Mouse (Mus musculus): ENCODE data around the gene Rps3. TPM values are rescaled to one million over a fixed set of nuclear protein-coding genes. Genes with fewer than 3 reads are reported as not detected.

Gene Rps3
- polyA plus RNA-seq, 1 experiment: 980 TPM

DNA sequence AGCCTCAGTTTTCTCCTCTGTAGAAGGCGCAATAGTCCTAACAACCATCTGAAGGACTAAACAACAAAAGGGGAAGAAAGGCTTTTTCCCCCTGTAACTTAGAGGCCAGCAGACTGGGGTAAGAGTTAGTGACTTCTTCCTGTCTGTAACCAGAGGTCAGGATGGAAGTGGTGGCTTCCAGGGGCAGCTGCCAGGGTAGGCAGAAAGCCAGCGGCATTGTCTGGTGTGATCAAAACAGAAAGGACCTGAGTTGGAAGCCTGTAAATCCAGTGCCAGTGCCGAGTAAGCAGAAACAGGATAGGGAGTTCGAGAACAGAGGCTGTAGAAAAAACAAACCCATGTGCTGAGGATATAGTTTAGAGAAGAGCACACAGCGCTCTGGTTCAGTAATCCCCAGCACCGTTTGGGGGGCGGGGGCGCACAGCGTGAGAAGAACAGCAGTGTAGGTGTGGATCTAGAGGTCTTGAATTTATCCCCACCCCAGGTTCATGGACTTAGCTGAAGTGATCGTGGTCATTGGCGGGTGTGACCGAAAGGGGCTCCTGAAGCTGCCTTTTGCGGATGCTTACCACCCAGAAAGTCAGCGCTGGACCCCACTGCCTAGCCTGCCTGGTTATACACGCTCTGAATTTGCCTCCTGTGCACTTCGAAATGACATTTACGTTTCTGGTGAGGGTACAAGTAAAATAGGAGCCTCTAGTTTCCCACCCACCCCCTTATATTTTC is 13.7 kb downstream of the Rps3 start:
- no peak for TF ChIP-seq POLR2A (IDR thresholded peaks at IDR 0.05; ENCODE audit: insufficient read depth, low read depth, low read length)
- no peak for TF ChIP-seq CTCF (IDR thresholded peaks at IDR 0.05; ENCODE audit: insufficient read depth, low read depth, low read length)
- no peak overlapping the region for H3K4me3 ChIP-seq (ENCODE audit: insufficient read depth, low read depth, low read length)
- H3K4me1 ChIP-seq (ENCODE audit: control insufficient read depth, insufficient read depth, low read length): peaks cover 37% of the 10 kb centered on the region
- H3K27ac ChIP-seq (ENCODE audit: insufficient read depth, low read depth, low read length): no peak overlapping the region
- 80% methylated on average over 17 of the region's 17 CpGs for WGBS

GRCm38 (mm10) chr7:99468283-99469132 is 15.0 kb downstream of the Rps3 start:
- Histone ChIP-seq H3K4me3 (ENCODE audit: insufficient read depth, low read depth, low read length) (peak overlapping the region; percentile 47), H3K4me1 (ENCODE audit: control insufficient read depth, insufficient read depth, low read length) (peaks cover 25% of the 10 kb centered on the region), H3K27ac (ENCODE audit: insufficient read depth, low read depth, low read length) (0 out of 2 replicates have a peak overlapping the region, but pooled peaks have one; percentile 9)
- 2% methylated on average over 145 of the region's 145 CpGs for WGBS
- peak; percentile 55; the same call in 1 of the 2 replicates for TF ChIP-seq CTCF (IDR thresholded peaks at IDR 0.05; ENCODE audit: insufficient read depth, low read depth, low read length)
- TF ChIP-seq POLR2A (IDR thresholded peaks at IDR 0.05; ENCODE audit: insufficient read depth, low read depth, low read length): peak; percentile 53; the same call in 1 of the 2 replicates

- TF ChIP-seq CTCF (IDR thresholded peaks at IDR 0.05; ENCODE audit: insufficient read depth, low read depth, low read length): no peak
- no peak for TF ChIP-seq POLR2A (IDR thresholded peaks at IDR 0.05; ENCODE audit: insufficient read depth, low read depth, low read length)
- WGBS: 31% methylated on average over 11 of the region's 11 CpGs
- Histone ChIP-seq H3K4me3 (ENCODE audit: insufficient read depth, low read depth, low read length) (peak overlapping the region; percentile 47), H3K27ac (ENCODE audit: insufficient read depth, low read depth, low read length) (no peak overlapping the region), H3K4me1 (ENCODE audit: control insufficient read depth, insufficient read depth, low read length) (peaks cover 24% of the 10 kb centered on the region)
These were observed 15.6 kb downstream of the Rps3 start for GRCm38 (mm10) chr7:99467916-99468282.

- no peak for TF ChIP-seq CTCF (IDR thresholded peaks at IDR 0.05; ENCODE audit: insufficient read depth, low read depth, low read length)
- no peak for TF ChIP-seq POLR2A (IDR thresholded peaks at IDR 0.05; ENCODE audit: insufficient read depth, low read depth, low read length)
- H3K4me3 ChIP-seq (ENCODE audit: insufficient read depth, low read depth, low read length): no peak within 1 kb of the TSS
- no peak within 1 kb of the TSS for H3K27ac ChIP-seq (ENCODE audit: insufficient read depth, low read depth, low read length)
- peaks cover 29% of the 10 kb centered on the region for H3K4me1 ChIP-seq (ENCODE audit: control insufficient read depth, insufficient read depth, low read length)
- WGBS: 22% methylated on average over 8 of the region's 8 CpGs
These were observed 17.7 kb downstream of the Rps3 start, which contains the start of gene Klhl35 for GRCm38 (mm10) chr7:99465811-99466210. Gene Klhl35, plus strand, starts transcription at chr7:99466004.

GRCm38 (mm10) chr7:99463120-99463519 is 20.4 kb downstream of the Rps3 start:
- Histone ChIP-seq H3K4me3 (ENCODE audit: insufficient read depth, low read depth, low read length) (no peak overlapping the region), H3K27ac (ENCODE audit: insufficient read depth, low read depth, low read length) (no peak overlapping the region), H3K4me1 (ENCODE audit: control insufficient read depth, insufficient read depth, low read length) (peaks cover 47% of the 10 kb centered on the region)
- TF ChIP-seq POLR2A (IDR thresholded peaks at IDR 0.05; ENCODE audit: insufficient read depth, low read depth, low read length): no peak
- TF ChIP-seq CTCF (IDR thresholded peaks at IDR 0.05; ENCODE audit: insufficient read depth, low read depth, low read length): no peak
- 76% methylated on average over 2 of the region's 2 CpGs for WGBS

- TF ChIP-seq POLR2A (IDR thresholded peaks at IDR 0.05; ENCODE audit: insufficient read depth, low read depth, low read length) (no peak), CTCF (IDR thresholded peaks at IDR 0.05; ENCODE audit: insufficient read depth, low read depth, low read length) (no peak)
- H3K4me1 ChIP-seq (ENCODE audit: control insufficient read depth, insufficient read depth, low read length): peaks cover 48% of the 10 kb centered on the region
- H3K27ac ChIP-seq (ENCODE audit: insufficient read depth, low read depth, low read length): peak overlapping the region; percentile 87
- no peak overlapping the region for H3K4me3 ChIP-seq (ENCODE audit: insufficient read depth, low read depth, low read length)
- WGBS: 62% methylated on average over 15 of the region's 15 CpGs
These were observed 23.5 kb downstream of the Rps3 start for GRCm38 (mm10) chr7:99459888-99460652.

DNA sequence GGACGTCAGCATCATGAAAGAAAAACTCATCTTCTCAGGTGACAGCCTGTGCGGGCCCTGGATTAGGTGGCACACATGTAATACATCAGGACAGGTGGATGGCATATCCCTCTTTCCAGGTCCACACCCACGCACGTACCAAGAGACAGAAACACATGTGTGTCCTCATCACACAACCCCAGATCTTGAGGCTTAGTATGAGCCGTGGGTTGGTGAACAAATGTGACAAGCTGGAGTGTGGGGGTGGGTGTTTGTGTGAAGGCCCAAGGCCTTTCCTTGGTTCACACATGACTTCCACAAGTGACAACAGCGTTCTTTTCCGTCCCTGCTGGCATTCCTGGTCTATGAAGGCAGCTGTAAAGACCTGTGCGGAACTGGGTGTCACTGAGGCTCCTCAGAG is 24.7 kb downstream of the Rps3 start:
- WGBS: 60% methylated on average over 8 of the region's 8 CpGs

GRCm38 (mm10) chr7:99454044-99454443 is 29.5 kb downstream of the Rps3 start:
- WGBS: 68% methylated on average over 4 of the region's 4 CpGs
- TF ChIP-seq CTCF (IDR thresholded peaks at IDR 0.05; ENCODE audit: insufficient read depth, low read depth, low read length) (no peak), POLR2A (IDR thresholded peaks at IDR 0.05; ENCODE audit: insufficient read depth, low read depth, low read length) (no peak)
- Histone ChIP-seq H3K27ac (ENCODE audit: insufficient read depth, low read depth, low read length) (no peak overlapping the region), H3K4me3 (ENCODE audit: insufficient read depth, low read depth, low read length) (no peak overlapping the region), H3K4me1 (ENCODE audit: control insufficient read depth, insufficient read depth, low read length) (peaks cover 41% of the 10 kb centered on the region)

More for the DNA sequence above, 24.7 kb downstream of the Rps3 start:
- H3K4me1 ChIP-seq (ENCODE audit: control insufficient read depth, insufficient read depth, low read length): peaks cover 48% of the 10 kb centered on the region
- H3K27ac ChIP-seq (ENCODE audit: insufficient read depth, low read depth, low read length): peak overlapping the region; percentile 52
- no peak for TF ChIP-seq CTCF (IDR thresholded peaks at IDR 0.05; ENCODE audit: insufficient read depth, low read depth, low read length)
- TF ChIP-seq POLR2A (IDR thresholded peaks at IDR 0.05; ENCODE audit: insufficient read depth, low read depth, low read length): no peak
- H3K4me3 ChIP-seq (ENCODE audit: insufficient read depth, low read depth, low read length): no peak overlapping the region

Measured in olfactory bulb, adult 2 months (tissue).